Mouse (Mus musculus) layer of hippocampus, postnatal 25 days (tissue): Measurements from ENCODE around the gene Gm826. TPM values are rescaled to one million over a fixed set of nuclear protein-coding genes. Genes with fewer than 3 reads are reported as not detected.

Experiments used
- DNase-seq, 2 experiments: peaks; one replicate each; pipeline ENCODE4 v3.0.0; 2022; ENCODE audit warnings: mixed read lengths in 2 of 2, low spot score in 1 of 2; ENCODE audit errors: extremely low spot score in 1 of 2
- total RNA-seq, 2 experiments: library from RNA; stranded (reverse); gene quantifications; 2 replicates each; pipeline ENCODE4 v1.2.3; 2021

Gene Gm826
- total RNA-seq, result not detected

DNA sequence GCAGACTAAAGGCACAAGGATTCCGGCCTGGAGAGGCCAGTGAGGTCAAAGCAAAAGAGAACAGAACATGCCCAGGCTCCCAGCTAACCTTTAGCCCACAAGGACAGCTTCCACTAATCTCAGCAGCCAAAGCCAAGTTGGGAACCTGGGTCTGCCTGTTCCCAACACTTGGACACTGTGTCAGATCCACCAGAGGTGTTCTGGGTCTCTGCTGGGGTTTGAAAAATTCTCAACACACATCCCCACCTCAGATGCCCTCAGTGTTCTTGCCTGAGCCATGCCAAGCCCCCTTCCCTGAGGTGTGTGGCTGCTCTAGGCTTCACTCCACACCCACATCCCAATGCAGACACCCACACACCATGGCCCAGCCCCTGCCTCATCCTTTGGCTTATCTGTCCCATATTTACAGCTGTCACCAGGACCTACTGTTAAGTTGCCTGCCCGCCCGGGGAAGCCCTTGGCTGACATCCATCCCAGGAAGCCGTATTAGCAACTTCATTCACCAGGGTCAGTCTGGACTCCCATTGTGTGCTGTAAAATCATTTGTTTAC, at the start of gene Gm826:
Gm826 (minus strand) TSS at position 52 of the 551 bp plus-strand sequence.
- DNase-seq, result no peak

- no peak for DNase-seq
Measured at GRCm38 (mm10) chr2:160383418-160383817, 49.5 kb upstream of the Gm826 start.

GRCm38 (mm10) chr2:160378271-160378670, 44.3 kb upstream of the Gm826 start:
- DNase-seq, result peak in 1 of 2 experiments; percentile 69

DNA sequence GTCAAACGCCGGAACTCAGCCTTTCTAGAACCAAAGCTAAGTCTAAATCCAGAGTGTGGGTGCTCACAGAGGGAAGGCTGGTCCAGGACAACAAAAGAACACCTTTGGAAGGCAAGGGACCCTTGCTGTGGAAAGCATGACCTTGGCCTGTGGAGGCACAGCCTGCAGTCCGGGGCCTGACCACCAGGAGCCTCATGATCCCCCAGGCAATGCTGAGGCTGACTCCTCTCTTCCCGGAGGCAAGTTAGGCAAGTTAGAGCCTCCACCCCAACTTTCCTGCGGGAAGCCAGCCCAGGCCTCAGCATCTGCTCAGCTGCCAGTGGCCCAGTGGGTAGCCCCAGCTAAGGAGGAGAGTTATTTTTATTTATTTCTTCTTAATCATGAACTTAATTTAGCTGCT, 42.3 kb upstream of the Gm826 start:
- DNase-seq, result no peak

- no peak for DNase-seq
Measured at GRCm38 (mm10) chr2:160369653-160370420, 35.9 kb upstream of the Gm826 start.

- DNase-seq, result no peak
Measured at GRCm38 (mm10) chr2:160368422-160369357, 34.7 kb upstream of the Gm826 start.

- DNase-seq, result peak; percentile 86 to 97
Measured at GRCm38 (mm10) chr2:160367448-160368208, 33.7 kb upstream of the Gm826 start.

DNA sequence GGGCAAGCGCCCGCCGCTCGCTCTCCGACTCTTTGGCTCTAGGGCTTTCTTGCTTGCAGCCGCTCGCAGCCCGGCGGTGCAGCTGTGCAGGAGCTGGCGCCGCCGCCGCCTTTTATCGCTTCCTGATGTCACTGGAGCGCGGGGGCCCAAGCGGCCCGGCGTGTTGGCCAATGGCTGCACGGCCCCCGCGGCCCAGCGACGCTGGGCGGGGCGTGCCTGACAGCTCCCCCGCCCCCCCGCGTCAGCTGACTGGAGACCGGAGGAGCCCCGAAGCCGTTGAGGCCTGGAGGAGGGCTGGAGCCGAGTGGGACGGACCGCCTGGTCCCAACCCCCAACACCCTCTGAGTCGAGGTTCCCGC, 33.0 kb upstream of the Gm826 start, which contains the start of gene Mafb:
Mafb (minus strand) TSS at position 86 of the 359 bp plus-strand sequence.
- DNase-seq, result peak; percentile 67 to 72

- DNase-seq, result no peak
Measured at GRCm38 (mm10) chr2:160366111-160366979, 32.4 kb upstream of the Gm826 start.

- no peak for DNase-seq
Measured at GRCm38 (mm10) chr2:160365107-160365911, 31.3 kb upstream of the Gm826 start.

DNA sequence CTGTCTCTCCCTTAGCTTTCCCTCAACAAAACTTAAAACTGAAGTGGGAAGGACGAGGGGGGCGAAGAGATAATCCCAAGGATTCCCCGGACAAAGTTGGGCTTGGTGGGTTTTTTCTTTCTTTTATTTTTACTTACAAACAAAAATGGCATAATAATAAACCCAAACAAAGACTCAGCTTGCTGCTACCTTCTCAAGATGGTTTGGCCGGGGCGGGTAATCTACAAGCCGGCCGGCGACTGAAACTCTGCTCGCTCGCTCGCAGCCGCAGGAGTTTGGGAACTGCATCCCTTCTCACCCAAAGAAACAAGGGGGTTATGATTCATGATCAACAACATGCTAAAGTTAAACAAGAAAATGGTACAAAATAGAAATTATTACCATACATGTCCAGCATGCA, 30.7 kb upstream of the Gm826 start:
- no peak for DNase-seq

DNA sequence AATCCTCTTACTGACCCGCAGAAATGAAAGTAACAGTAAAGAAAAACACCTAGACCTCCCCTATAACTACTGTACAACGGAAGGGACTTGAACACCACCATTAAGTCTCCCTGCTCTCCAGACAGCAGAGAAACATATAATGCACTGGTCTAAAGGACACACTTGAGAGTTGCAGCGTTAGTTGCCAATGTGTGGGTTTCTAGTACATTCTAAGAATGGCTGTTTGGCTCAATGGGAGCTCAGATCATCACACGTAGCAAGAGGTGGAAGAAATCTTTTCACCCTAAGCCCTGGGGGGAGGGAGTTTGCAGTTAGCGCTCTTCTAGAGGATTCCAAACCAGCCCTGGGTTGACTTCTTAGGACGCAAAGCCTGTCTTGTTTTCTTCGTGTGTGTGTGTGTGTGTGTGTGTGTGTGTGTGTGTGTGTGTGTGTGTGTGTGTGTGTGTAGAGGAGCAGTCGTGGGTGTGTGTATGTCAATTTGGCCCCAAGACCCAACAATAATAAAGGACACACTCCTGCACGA, 30.2 kb upstream of the Gm826 start:
- no peak for DNase-seq

DNA sequence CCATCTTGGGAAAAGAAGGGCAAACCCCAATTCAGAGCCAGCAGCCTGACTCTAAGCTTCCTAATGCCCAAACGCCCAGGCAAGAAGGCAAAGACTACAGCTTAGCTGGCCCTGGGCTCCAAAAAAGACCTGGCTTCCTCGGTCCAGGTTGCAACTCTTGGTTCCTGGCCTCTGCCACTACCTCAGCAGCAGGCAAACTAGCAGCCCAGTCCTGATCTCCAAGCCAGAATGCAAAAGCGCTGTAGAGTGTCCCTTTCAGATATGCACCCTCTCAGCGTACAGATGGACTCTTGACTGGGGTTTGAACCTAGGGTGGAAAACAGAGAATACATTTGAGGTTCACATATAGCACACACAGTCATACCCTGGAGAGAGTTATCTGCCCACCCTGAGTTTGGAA, 29.2 kb upstream of the Gm826 start:
- no peak for DNase-seq

DNA sequence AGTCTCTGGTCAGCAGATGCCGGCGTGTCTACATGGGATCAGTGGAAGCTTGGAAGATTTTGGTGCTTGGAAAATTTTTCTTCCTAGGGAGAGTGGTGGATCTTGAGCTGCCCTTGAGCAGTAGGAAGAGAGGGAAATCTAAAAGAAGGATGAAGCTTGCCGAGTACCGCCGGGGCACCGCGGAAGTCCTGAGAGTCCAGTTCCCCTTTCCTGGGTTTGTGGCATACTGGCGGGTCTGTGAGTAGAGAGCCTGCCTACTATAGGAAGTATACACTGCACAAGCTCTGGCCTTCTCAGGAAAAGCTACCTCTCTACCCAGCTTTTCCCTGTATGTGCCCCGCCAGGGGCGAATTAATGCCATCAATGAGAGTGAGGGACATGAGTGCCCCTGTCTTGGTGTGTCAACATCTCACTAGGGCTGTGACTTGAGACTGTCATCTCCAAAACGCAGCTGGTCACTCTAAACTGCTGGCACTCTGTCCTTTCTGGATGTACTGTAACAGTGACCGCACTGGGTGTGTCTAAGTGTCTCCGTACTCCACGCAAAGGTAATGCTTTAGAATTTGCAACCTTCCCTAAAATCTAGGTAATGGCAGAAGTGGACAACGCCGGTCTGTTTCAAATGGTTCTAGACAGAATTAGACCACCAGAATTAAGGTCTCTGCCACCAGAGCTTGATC, 27.6 kb upstream of the Gm826 start:
- DNase-seq, result no peak

GRCm38 (mm10) chr2:160360234-160360874, 26.4 kb upstream of the Gm826 start:
- DNase-seq, result no peak

- no peak for DNase-seq
Measured at GRCm38 (mm10) chr2:160358896-160359295, 24.9 kb upstream of the Gm826 start.

DNA sequence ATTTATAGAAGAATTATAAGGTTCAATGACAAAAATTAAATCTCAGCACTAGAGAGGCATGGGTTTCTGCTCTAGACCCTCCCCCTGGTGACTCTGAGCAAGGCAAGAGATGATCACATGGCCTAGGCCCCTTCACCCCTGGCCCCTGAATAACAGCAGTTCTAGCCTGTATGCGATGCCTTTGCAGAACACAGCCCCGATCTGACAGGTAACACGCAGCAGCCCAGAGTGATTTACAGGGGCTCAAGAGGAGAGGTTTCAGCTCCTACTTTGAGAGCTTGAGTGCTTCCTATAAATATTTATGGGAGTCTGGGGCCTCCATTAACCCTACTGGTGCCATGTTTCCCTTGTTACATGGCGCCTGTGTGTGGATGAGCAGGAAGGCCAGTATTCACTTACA, 23.5 kb upstream of the Gm826 start:
- no peak for DNase-seq
